Mouse (Mus musculus) frontal cortex, postnatal 14 days (tissue): ENCODE data around the gene Chaf1a.

ENCODE experiments used
- DNase-seq, 2 experiments: peaks; one replicate each; pipeline ENCODE4 v3.0.0; 2022; ENCODE audit warnings: low spot score in 2 of 2

Gene Chaf1a

GRCm38 (mm10) chr17:56020400-56021084, 19.7 kb upstream of the Chaf1a start:
- DNase-seq = no peak

- DNase-seq = no peak
These were observed 18.9 kb upstream of the Chaf1a start for GRCm38 (mm10) chr17:56021161-56021910.

- no peak for DNase-seq
These were observed 17.9 kb upstream of the Chaf1a start for GRCm38 (mm10) chr17:56022131-56022988.

- DNase-seq = no peak
These were observed 17.3 kb upstream of the Chaf1a start for GRCm38 (mm10) chr17:56022989-56023290.

GRCm38 (mm10) chr17:56023386-56023785, 16.9 kb upstream of the Chaf1a start:
- DNase-seq = no peak

- DNase-seq = no peak
These were observed 15.8 kb upstream of the Chaf1a start for GRCm38 (mm10) chr17:56024476-56024875.

GRCm38 (mm10) chr17:56024931-56025330, 15.3 kb upstream of the Chaf1a start:
- no peak for DNase-seq

- no peak for DNase-seq
These were observed 13.9 kb upstream of the Chaf1a start for GRCm38 (mm10) chr17:56026303-56026702.

GRCm38 (mm10) chr17:56026881-56027280, 13.4 kb upstream of the Chaf1a start:
- DNase-seq = no peak

GRCm38 (mm10) chr17:56027801-56028441, 12.3 kb upstream of the Chaf1a start:
- DNase-seq = no peak

- no peak for DNase-seq
These were observed 9.9 kb upstream of the Chaf1a start for GRCm38 (mm10) chr17:56030238-56030870.

GRCm38 (mm10) chr17:56030919-56031318, 9.3 kb upstream of the Chaf1a start:
- no peak for DNase-seq

GRCm38 (mm10) chr17:56031431-56031830, 8.8 kb upstream of the Chaf1a start:
- no peak for DNase-seq

- DNase-seq = no peak
These were observed 8.0 kb upstream of the Chaf1a start for GRCm38 (mm10) chr17:56032127-56032733.

- no peak for DNase-seq
These were observed 7.4 kb upstream of the Chaf1a start for GRCm38 (mm10) chr17:56032831-56033230.

GRCm38 (mm10) chr17:56034040-56034725, 6.1 kb upstream of the Chaf1a start:
- DNase-seq = no peak

GRCm38 (mm10) chr17:56034726-56035100, 5.5 kb upstream of the Chaf1a start:
- DNase-seq = no peak

- DNase-seq = no peak
These were observed 5.0 kb upstream of the Chaf1a start for GRCm38 (mm10) chr17:56035216-56035615.

- DNase-seq = peak; percentile 99
These were observed 3.9 kb upstream of the Chaf1a start, which contains the start of gene Sh3gl1 for GRCm38 (mm10) chr17:56036176-56036900. Gene Sh3gl1 (minus strand): TSS chr17:56036635.

- no peak for DNase-seq
These were observed 3.3 kb upstream of the Chaf1a start for GRCm38 (mm10) chr17:56036901-56037287.
